Mouse (Mus musculus) thymus, postnatal 4 days (tissue): ENCODE data around the gene Olfr976.
"Not testable (repeated sequence)": the region's sequence is repeated elsewhere in the genome, so short reads cannot be mapped to it uniquely, and the experiment has no call there.

Experiments used
- DNase-seq: peaks from one replicate; pipeline ENCODE4 v3.0.0; 2021

Gene Olfr976

DNA sequence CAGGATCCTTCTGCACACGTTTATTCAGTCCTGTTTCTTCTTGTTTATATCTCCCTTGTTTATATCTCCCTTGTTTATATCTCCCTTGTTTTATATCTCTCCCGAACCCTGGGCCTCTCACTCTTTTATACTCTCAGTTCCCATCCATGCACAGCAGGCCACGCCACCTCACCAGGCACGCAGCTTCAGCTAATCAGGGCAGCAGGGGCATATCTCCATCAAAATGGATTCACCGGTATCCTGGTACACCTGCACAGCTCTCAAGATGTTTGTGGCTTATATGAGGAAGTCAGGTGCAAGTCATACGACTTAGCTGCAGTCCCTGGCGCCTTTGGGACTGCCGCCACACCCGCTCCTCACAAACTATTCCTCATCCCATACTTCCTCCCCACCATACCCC lies at the start of gene Olfr976:
TSS of gene Olfr976 (minus strand) at position 101 of the 400 bp plus-strand sequence.
- not testable (repeated sequence) for DNase-seq

DNA sequence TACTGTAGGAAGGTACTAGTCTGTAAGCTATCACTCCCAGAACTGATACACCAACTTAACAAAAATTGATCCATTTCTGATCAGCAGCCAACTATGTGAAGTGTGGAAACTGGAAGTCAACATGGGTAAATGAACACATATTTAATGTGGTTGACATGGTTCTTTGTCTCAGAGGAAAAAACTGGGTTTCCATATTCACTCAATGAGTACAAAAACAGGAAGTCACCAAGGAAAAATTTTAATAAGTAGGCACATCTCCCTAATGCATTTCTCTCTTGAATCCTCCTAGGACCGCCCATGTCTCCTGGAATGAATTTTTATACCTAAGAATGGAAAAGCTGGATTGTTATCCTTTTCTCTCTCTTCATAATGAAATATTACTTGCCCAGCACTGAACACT lies 48.5 kb upstream of the Olfr976 start, which contains the start of gene Olfr980:
TSS of gene Olfr980 (minus strand) at position 101 of the 400 bp plus-strand sequence.
- no peak for DNase-seq

DNA sequence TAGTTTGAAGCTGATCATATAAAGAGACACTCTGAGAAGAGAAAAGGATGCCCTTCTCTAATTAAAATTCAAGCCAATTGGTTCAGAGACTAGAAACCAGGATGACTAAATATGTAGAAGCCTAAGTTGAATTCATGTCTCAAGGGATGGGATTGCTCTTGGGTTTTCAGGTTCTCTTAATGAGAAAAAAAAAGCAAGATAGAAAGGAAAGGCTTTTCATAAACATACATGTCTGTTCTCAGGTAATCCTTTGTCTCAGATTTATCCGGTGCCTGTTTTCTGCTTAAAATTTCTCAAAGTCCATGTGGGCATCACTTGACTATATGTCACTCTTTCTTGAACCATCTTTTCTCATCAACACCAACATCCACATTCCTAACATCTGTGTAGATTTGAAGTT lies 42.4 kb upstream of the Olfr976 start, which contains the start of gene Olfr979:
TSS of gene Olfr979 (minus strand) at position 101 of the 400 bp plus-strand sequence.
- DNase-seq = no peak

DNA sequence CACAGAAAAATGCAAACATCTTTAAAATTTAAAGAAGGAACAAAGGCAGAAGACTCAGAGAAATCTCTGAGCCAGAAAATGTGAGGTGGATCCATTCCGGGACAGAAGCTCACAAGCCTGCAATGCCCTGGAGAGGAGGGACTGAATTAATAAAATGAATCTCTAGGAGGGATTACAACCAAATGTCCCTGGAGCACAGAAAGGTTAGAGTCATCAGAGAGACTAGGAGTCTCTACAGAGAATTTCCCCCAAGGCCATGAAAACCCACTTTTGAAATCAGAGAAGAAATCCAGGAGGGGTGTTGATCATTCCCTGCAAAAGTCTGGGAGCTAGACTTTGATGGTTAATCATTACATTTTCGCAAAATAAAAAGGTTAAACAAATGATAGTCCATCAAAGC lies 30.9 kb upstream of the Olfr976 start, which contains the start of gene Olfr978:
TSS of gene Olfr978 (plus strand) at position 301 of the 400 bp plus-strand sequence.
- DNase-seq = no peak

DNA sequence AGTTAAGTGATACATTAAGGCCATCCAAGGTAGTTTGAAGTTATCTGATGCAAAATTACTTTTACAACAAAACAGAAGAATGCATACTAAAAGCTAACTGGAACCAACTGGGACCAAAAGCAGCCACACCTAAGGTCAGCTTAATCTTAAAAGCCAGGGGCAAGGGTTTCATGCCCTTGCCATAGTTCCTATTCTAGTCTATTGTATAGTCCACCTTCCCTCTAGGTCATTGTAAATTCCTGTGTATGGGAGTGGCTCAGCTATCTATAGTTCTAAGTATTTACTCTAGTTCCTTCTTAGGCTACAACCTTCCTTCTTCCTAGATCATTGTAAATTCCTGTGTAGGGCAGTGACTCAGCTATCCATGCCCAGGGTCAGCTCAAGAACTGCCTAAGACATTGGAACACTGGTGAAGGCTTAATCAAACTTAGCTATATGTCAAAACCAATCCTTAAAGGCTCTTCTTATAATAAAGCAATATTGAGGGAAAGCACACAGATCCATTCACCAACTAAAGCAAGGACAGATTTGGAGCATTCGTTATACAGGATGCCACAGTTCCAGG lies 15.7 kb upstream of the Olfr976 start:
- not testable (repeated sequence) for DNase-seq

DNA sequence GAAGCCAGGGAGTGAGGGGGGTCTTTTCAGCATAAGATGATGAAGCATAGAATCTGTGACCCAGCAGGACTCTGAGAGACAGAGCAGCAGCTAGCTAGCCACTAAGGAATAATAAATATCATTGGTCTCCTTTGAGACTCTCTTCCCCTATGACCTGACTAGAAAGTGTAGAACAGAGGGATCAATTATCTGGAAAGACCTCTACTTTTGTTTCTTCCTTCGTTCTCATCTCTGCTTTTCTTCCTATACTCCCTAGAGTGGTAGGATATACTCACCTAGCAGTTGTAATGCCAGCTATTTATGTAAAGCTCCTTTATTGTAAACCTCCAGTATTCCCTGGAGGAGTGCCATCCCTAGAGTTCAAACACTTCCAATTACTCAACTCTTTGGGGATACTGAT lies 9.0 kb downstream of the Olfr976 start, which contains the start of gene Olfr975:
TSS of gene Olfr975 (minus strand) at position 101 of the 400 bp plus-strand sequence.
- DNase-seq = no peak

DNA sequence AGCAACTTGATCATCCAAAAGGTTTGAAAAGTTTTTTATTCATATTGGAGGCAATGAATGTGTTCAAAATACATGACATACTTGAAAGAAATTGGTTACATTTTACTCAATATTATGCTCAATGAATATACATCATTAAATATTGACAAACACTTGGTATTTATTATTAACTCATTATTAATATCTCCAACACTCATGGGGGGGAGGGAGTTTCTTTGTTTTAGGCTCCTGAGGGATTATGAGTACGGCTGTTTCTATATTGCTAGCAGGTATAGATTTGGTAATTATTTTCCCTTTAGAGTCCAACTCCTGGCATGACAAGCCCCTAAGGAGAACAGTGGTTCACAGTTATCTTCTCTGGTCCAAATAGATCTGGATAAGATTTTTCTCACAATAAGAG lies 23.7 kb downstream of the Olfr976 start, which contains the start of gene Olfr974:
TSS of gene Olfr974 (plus strand) at position 301 of the 400 bp plus-strand sequence.
- DNase-seq = no peak

DNA sequence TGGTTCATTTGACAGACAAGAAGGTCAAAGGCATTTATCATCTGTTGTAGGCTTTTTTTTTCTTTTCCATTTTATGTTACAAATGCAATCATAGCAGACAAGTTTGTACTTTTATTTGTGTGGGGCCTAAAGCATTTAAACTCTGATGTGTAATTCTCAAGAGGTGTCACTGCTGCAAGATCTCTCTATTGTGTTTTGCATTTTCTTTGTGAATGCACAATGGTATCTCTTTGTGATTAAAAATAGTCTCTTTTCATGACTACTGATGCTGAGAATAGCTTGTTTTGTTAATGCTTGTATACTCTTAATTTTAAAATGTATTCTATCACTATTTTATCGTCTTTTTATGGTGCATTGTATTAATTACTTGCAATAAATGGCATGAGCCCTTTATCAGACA lies 32.1 kb downstream of the Olfr976 start:
- not testable (repeated sequence) for DNase-seq

DNA sequence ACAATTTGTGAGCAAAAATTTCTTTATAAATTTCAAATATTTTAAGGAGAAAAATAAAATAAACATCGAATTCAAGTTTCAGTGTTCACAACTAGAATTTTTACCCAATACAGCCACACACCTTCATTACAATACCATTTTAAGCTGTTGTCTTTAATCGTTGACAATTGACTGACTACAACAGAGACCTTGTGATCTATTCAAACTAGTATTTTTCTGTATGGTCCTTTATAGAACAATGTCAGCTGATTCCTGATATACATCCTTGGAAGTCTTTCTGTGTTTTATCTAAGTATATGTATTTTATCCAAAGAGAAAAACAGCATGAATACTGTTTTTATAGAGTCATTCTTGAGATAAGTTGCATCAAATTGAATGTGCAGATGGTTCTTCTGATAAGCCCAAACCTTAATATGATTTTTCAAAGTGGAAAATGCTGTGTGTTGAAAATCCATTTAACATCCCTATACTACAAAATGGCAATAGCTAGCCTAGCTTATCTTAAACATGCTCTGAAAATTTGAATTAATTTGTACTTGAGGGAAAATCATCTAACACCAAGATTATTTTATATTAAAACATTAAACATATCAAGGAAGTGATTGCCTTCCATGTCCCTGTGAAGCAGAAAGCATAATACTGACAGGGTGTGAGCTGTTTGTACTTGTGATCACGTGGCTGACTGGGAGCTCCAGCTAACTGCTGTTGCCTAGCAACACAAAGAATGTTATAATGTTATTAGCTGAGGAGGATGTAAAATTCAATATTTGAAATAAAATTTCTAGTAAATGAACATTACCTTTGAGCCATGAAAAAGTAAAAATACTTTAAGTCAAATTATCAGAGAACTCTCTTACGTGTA lies 32.7 kb downstream of the Olfr976 start:
- not testable (repeated sequence) for DNase-seq

DNA sequence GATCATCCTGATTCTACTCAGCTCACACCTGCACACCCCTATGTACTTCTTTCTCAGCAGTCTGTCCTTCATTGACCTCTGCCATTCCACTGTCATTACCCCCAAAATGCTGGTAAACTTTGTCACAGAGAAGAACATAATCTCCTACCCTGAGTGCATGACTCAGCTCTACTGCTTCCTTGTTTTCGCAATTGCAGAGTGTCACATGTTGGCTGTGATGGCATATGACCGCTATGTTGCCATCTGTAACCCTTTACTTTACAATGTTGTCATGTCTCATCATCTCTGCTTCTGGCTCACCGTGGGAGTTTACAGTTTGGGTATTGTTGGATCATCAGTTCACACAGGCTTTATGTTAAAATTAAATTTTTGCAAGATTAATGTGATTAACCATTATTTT lies 51.0 kb downstream of the Olfr976 start:
- DNase-seq = no peak

DNA sequence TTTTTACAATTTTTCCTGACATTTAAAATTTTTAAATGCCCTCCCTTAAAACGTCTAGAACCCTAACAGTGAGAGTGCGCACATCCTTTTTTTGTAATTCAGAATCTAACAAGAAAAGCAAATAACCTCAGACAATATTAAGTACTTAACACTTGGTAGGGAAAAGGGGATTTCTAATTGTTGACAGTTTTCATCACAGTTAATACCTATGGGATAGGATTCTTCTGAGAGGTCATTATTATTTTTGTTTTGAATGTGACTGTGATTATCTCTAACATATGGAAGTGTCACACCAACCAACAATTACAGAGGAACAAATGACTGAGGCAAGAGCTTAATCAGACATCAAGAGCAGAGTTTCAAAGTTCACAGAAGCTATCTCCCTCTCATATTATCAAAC lies 53.9 kb downstream of the Olfr976 start, which contains the start of gene Olfr229:
TSS of gene Olfr229 (plus strand) at position 301 of the 400 bp plus-strand sequence.
- no peak for DNase-seq

DNA sequence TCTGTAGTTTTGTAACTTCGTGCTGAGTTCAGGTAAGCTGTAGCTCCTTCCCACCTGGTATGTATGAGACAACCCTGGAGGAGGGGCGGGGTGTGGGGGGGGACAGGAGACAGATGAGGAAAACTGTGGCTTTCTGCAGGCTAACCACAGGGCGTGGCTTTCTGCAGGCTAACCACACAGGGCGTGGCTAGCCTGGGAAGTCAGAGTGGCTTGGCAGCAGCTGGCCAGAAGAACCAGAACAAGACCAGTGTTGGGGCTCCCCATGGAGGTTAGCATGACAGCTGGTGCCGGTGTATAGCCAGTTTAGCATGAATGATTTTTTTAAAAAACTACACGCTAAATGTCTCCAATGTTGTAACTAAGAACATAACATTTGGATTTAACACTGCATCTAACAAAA lies 55.8 kb downstream of the Olfr976 start:
- DNase-seq = no peak
